Mouse (Mus musculus) CH12.LX (cell line): ENCODE results near the gene Lrrc8b. TPM values are rescaled to one million over a fixed set of nuclear protein-coding genes. Genes with fewer than 3 reads are reported as not detected.

Experiments
- DNase-seq: peaks from one replicate; pipeline ENCODE4 v3.0.0-alpha.2; 2013; ENCODE audit errors: extremely low read depth
- H3K27ac ChIP-seq: 2 replicates; pipeline ENCODE4 v1.5.1; 2012; ENCODE audit warnings: low read depth, mild to moderate bottlenecking, control low read depth, moderate library complexity; ENCODE audit not compliant: insufficient read depth
- H3K27me3 ChIP-seq: replicated peaks from 2 replicates; pipeline ENCODE3; 2012; ENCODE audit warnings: inconsistent platforms
- H3K36me3 ChIP-seq, 2 experiments: replicated peaks in 1 of 2; 2 replicates each; pipeline versions ENCODE3 to v1.6.1; 2012; ENCODE audit warnings: inconsistent platforms in 1 of 2, low read length in 1 of 2, mild to moderate bottlenecking in 1 of 2, mixed read lengths in 1 of 2, moderate library complexity in 1 of 2; ENCODE audit not compliant: control insufficient read depth in 1 of 2, insufficient read depth in 1 of 2
- H3K4me1 ChIP-seq, 2 experiments: 2 replicates each; pipeline ENCODE4 v1.6.1; 2012; ENCODE audit warnings: inconsistent platforms in 1 of 2, moderate library complexity in 1 of 2; ENCODE audit not compliant: insufficient read depth in 2 of 2, control insufficient read depth in 1 of 2
- H3K4me2 ChIP-seq: 2 replicates; pipeline ENCODE4 v1.6.1; 2012; ENCODE audit warnings: low read depth, mild to moderate bottlenecking, control low read depth; ENCODE audit not compliant: poor library complexity, insufficient read depth, severe bottlenecking
- H3K4me3 ChIP-seq, 3 experiments: fragments of 150-350 bp in 1 of 3; sonication (generic) in 1 of 3; replicated peaks in 1 of 3; 2 replicates each; pipeline versions ENCODE3 to v1.5.1; 2011 to 2012; ENCODE audit warnings: low read depth in 2 of 3, low read length in 2 of 3, mild to moderate bottlenecking in 2 of 3, moderate library complexity in 2 of 3, control low read depth in 1 of 3, improper control_type of control experiment in 1 of 3, inconsistent platforms in 1 of 3, mixed read lengths in 1 of 3; ENCODE audit not compliant: poor library complexity in 1 of 3
- H3K79me2 ChIP-seq: replicated peaks from 2 replicates; pipeline ENCODE4 v1.6.1; 2012; ENCODE audit warnings: mild to moderate bottlenecking, moderate library complexity; ENCODE audit not compliant: control insufficient read depth, poor library complexity, insufficient read depth, severe bottlenecking; ENCODE audit errors: extremely low read depth
- H3K9ac ChIP-seq: 2 replicates; pipeline ENCODE4 v1.6.1; 2012; ENCODE audit warnings: low read depth, mild to moderate bottlenecking, control low read depth, moderate library complexity; ENCODE audit not compliant: insufficient read depth
- H3K9me3 ChIP-seq: replicated peaks from 2 replicates; pipeline ENCODE3; 2012; ENCODE audit warnings: low read length, inconsistent platforms, mixed read lengths
- CHD2 ChIP-seq: IDR thresholded peaks from 2 replicates; pipeline ENCODE4 v1.6.1; 2011; ENCODE audit warnings: low read length, improper control_type of control experiment
- ELF1 ChIP-seq: IDR thresholded peaks from 2 replicates; pipeline ENCODE4 v1.6.1; 2014; ENCODE audit warnings: low read depth, mild to moderate bottlenecking, inconsistent platforms, low read length, improper control_type of control experiment
- GABPA ChIP-seq: IDR thresholded peaks from 2 replicates; pipeline ENCODE4 v1.6.1; 2012; ENCODE audit warnings: low read depth, low read length, improper control_type of control experiment, inconsistent platforms; ENCODE audit not compliant: insufficient replicate concordance
- HCFC1 ChIP-seq: IDR thresholded peaks from 2 replicates; pipeline ENCODE4 v1.6.1; 2012; ENCODE audit warnings: low read depth, mild to moderate bottlenecking, inconsistent platforms, low read length, improper control_type of control experiment
- KAT2A ChIP-seq: IDR thresholded peaks from 2 replicates; pipeline ENCODE4 v1.6.1; 2012; ENCODE audit warnings: low read length, improper control_type of control experiment, inconsistent platforms; ENCODE audit not compliant: insufficient replicate concordance
- NELFE ChIP-seq: IDR thresholded peaks from 2 replicates; pipeline ENCODE4 v1.6.1; 2011; ENCODE audit warnings: low read depth, low read length, improper control_type of control experiment
- RAD21 ChIP-seq: IDR thresholded peaks from 2 replicates; pipeline ENCODE4 v1.6.1; 2011; ENCODE audit warnings: low read depth, mild to moderate bottlenecking, low read length, improper control_type of control experiment, moderate library complexity
- SIN3A ChIP-seq: IDR thresholded peaks from 2 replicates; pipeline ENCODE4 v1.6.1; 2012; ENCODE audit warnings: low read length, improper control_type of control experiment, inconsistent platforms
- TBP ChIP-seq: conservative IDR thresholded peaks from 2 replicates; pipeline ENCODE4 v1.6.1; 2011; ENCODE audit warnings: low read depth, low read length, improper control_type of control experiment
- TCF12 ChIP-seq: IDR thresholded peaks from 2 replicates; pipeline ENCODE4 v1.6.1; 2014; ENCODE audit warnings: low read depth, mild to moderate bottlenecking, inconsistent platforms, low read length, improper control_type of control experiment
- ZMIZ1 ChIP-seq: IDR thresholded peaks from 2 replicates; pipeline ENCODE4 v1.6.1; 2012; ENCODE audit warnings: low read depth, mild to moderate bottlenecking, inconsistent platforms, low read length, improper control_type of control experiment
- dilution Hi-C: fragments of 300-500 bp; cut with MboI; formaldehyde crosslinking; loops from 2 replicates; pipeline ENCODE4 v1.14.3; 2020; ENCODE audit warnings: low sequenced_read_pairs; ENCODE audit not compliant: extremely low pct_unique_long_range_greater_than_20kb, extremely low pct_ligation_motif_present
- in situ Hi-C: fragments of 300-500 bp; cut with MboI; formaldehyde crosslinking; loops from 3 replicates; pipeline ENCODE4 v1.14.3; 2019; ENCODE audit warnings: low sequenced_read_pairs, low pct_ligation_motif_present, low pct_unique_long_range_greater_than_20kb, mixed read lengths
- polyA plus RNA-seq: library from polyadenylated mRNA; unstranded; fragments of >175 nt; gene quantifications from 2 replicates; pipeline ENCODE4 v1.2.1, GENCODE M21; 2012; ENCODE audit warnings: low read depth; ENCODE audit not compliant: insufficient read length
- total RNA-seq, 2 experiments: library from RNA; depleted of rRNA; stranded (reverse); fragments of 300-350 nt in 1 of 2; fragments of >200 nt in 1 of 2; gene quantifications; 2 replicates each; pipeline ENCODE4 v1.2.3; 2012 to 2014

The Lrrc8b gene
- total and polyA plus RNA-seq, 3 experiments = 0.21 to 0.40 (median 0.40) TPM

DNA sequence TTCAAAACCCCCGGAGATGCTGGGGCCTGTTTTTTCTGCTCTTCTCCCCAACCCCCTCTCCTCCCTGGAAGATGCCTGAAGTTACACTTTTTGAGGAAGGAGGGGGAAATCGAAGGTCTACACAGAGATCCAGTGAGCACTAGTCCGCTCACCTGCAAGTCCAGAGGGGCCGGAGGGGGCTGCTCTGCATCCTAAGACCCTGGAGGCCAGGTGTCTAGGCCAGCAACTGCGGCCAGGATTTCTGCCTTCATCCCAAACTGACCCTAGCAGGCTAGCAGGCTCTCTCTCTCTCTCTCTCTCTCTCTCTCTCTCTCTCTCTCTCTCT, 104.4 kb downstream of the Lrrc8b start:
- DNase-seq = no peak
- Histone ChIP-seq H3K27me3 (peaks cover 2% of the 10 kb centered on the region), H3K9me3 (no peaks in the 10 kb centered on the region), H3K4me2 (peak overlapping the region; percentile 100), H3K9ac (peak overlapping the region; percentile 85), H3K36me3 (peaks cover 0 to 26% of the 10 kb centered on the region in 2 experiments), H3K4me3 (peak overlapping the region; percentile 70 to 86 (median 85)), H3K79me2 (no peaks in the 10 kb centered on the region; the same call in 1 of the 2 replicates), H3K4me1 (peaks cover 8 to 53% of the 10 kb centered on the region in 2 experiments), H3K27ac (no peak overlapping the region)
- in situ Hi-C loops (loop anchor here (10.0 kb wide), 1 partner anchor 55 kb away; no protein-coding TSS in a partner anchor), dilution Hi-C loops (no loop called here)
- TF ChIP-seq TCF12 (no peak), SIN3A (0 out of 2 replicates have a peak, but pooled peaks have one; percentile 19)

- Histone ChIP-seq H3K4me1 (peaks cover 6 to 53% of the 10 kb centered on the region in 2 experiments), H3K27ac (no peak overlapping the region), H3K4me3 (peak overlapping the region; percentile 8 to 86 (median 70)), H3K9ac (peak overlapping the region; percentile 85), H3K27me3 (peaks cover 2% of the 10 kb centered on the region), H3K4me2 (peak overlapping the region; percentile 100)
- in situ Hi-C loops = loop anchor here (10.0 kb wide), 1 partner anchor 54 kb away; no protein-coding TSS in a partner anchor
- DNase-seq = no peak
- no peak for TF ChIP-seq RAD21
- no peak for TF ChIP-seq ELF1
- no peak for TF ChIP-seq TBP
- TF ChIP-seq KAT2A = no peak
- no peak for TF ChIP-seq GABPA
- TF ChIP-seq, all 38 proteins: peak for 0
- dilution Hi-C loops = no loop called here
- Histone ChIP-seq H3K9me3 (no peaks in the 10 kb centered on the region), H3K79me2 (no peaks in the 10 kb centered on the region; the same call in 1 of the 2 replicates), H3K36me3 (peaks cover 0 to 31% of the 10 kb centered on the region in 2 experiments)
Observed at GRCm38 (mm10) chr5:105520442-105520965, 104.9 kb downstream of the Lrrc8b start.

DNA sequence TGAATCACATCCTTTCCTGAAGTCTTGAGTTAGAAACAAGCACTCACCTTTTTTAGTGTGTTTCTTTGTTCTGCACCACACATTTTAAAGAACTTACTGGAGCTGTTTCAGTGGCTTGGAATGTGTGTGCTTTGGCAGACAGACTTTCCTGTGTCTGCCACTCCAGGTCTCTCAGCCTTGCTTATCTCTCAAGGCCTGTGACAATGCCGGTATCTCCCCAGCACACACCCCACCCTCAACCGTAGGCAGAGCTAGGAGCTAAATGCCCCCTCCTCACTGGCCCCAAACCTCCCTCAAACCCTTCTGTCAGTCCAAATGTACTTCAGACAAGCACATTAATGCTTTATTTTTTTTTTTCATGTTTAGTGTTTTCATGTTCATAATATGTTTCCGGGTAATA, 107.9 kb downstream of the Lrrc8b start:
- Histone ChIP-seq H3K9ac (no peak overlapping the region), H3K4me1 (peaks cover 3 to 25% of the 10 kb centered on the region in 2 experiments), H3K79me2 (no peaks in the 10 kb centered on the region; the same call in 1 of the 2 replicates), H3K9me3 (no peaks in the 10 kb centered on the region), H3K4me3 (no peak overlapping the region), H3K36me3 (peaks cover 0 to 53% of the 10 kb centered on the region in 2 experiments), H3K27ac (no peak overlapping the region), H3K4me2 (no peak overlapping the region), H3K27me3 (no peaks in the 10 kb centered on the region)
- in situ Hi-C loops = loop anchor here (10.0 kb wide), 1 partner anchor 51 kb away; no protein-coding TSS in a partner anchor
- dilution Hi-C loops = no loop called here
- no peak for DNase-seq
- TF ChIP-seq NELFE (no peak), ZMIZ1 (no peak), CHD2 (no peak), HCFC1 (no peak), ELF1 (no peak), SIN3A (no peak)
